Comparison of ENCODE assay signal across 26 mouse cellular contexts in genomic region chr5:112167790-112168189, GRCm38 (mm10).
"Had no signal": no experiment of that assay in that cellular context is flagged by ENCODE, and none has a peak within 500 bp of the region (broad histone marks: within the 10 kb centered on the region; RNA-seq: fewer than 3 reads in every experiment).

No protein-coding gene starts in this region.

- DNase-seq: gastrocnemius, postnatal 14 days; gastrocnemius, postnatal 36 days; heart, adult 18-20 months; heart, postnatal 14 days; heart, postnatal 36 days; kidney, adult 11 months; kidney, adult 2 months; kidney, adult 9 months; kidney, postnatal 14 days; kidney, postnatal 36 days; layer of hippocampus, adult 9-11 months; layer of hippocampus, postnatal 36 days; left cerebral cortex, postnatal 4 days had no signal

- H3K27ac ChIP-seq: heart, embryonic 13.5 days; heart, embryonic 15.5 days; hindbrain, embryonic 15.5 days; hindbrain, postnatal 0 days; kidney, embryonic 15.5 days; kidney, postnatal 0 days; limb, embryonic 13.5 days; limb, embryonic 15.5 days; liver, embryonic 12.5 days; liver, embryonic 14.5 days had no signal

- H3K9ac ChIP-seq: heart, embryonic 13.5 days; heart, embryonic 15.5 days; hindbrain, embryonic 12.5 days; hindbrain, embryonic 15.5 days; kidney, embryonic 15.5 days; limb, embryonic 13.5 days; limb, embryonic 15.5 days; liver, embryonic 12.5 days; liver, embryonic 14.5 days had no signal

- H3K4me2 ChIP-seq: heart, embryonic 11.5 days; heart, embryonic 13.5 days; heart, embryonic 15.5 days; hindbrain, embryonic 12.5 days; hindbrain, embryonic 15.5 days; kidney, embryonic 15.5 days; limb, embryonic 13.5 days; limb, embryonic 15.5 days; liver, embryonic 12.5 days had no signal

- ATAC-seq: hindbrain, postnatal 0 days; intestine, embryonic 16.5 days; liver, embryonic 12.5 days had no signal

- H3K4me1 ChIP-seq: heart, embryonic 15.5 days; liver, embryonic 12.5 days had no signal

- H3K4me3 ChIP-seq: heart, embryonic 13.5 days; heart, embryonic 15.5 days; hindbrain, embryonic 12.5 days; hindbrain, embryonic 15.5 days; kidney, embryonic 15.5 days; limb, embryonic 13.5 days; limb, embryonic 15.5 days; liver, embryonic 12.5 days had no signal

- H3K9me3 ChIP-seq: heart, embryonic 13.5 days; heart, embryonic 15.5 days; hindbrain, embryonic 12.5 days; hindbrain, embryonic 15.5 days; kidney, embryonic 15.5 days; limb, embryonic 13.5 days; limb, embryonic 15.5 days; liver, embryonic 12.5 days had no signal

- H3K36me3 ChIP-seq: heart, embryonic 13.5 days; heart, embryonic 15.5 days; hindbrain, embryonic 12.5 days; hindbrain, embryonic 15.5 days; kidney, embryonic 15.5 days; limb, embryonic 13.5 days; limb, embryonic 15.5 days; liver, embryonic 12.5 days had no signal

- H3K27me3 ChIP-seq: hindbrain, embryonic 15.5 days; limb, embryonic 15.5 days; liver, embryonic 12.5 days had no signal
